Mouse (Mus musculus) macrophage (primary cell): ENCODE results near the gene Rnf13. TPM values are rescaled to one million over a fixed set of nuclear protein-coding genes. Genes with fewer than 3 reads are reported as not detected.
"Not testable (repeated sequence)": the region's sequence is repeated elsewhere in the genome, so short reads cannot be mapped to it uniquely, and the experiment has no call there.

Source experiments
- H3K27ac ChIP-seq: fragments of 350-480 bp; formaldehyde crosslinking; 2 replicates; pipeline ENCODE4 v1.9.0; 2021
- H3K36me3 ChIP-seq: fragments of 350-480 bp; formaldehyde crosslinking; 2 replicates; pipeline ENCODE4 v1.9.0; 2021; ENCODE audit errors: inconsistent target
- H3K4me3 ChIP-seq: fragments of 350-480 bp; formaldehyde crosslinking; 2 replicates; pipeline ENCODE4 v1.9.0; 2021; ENCODE audit errors: inconsistent target
- H3K79me2 ChIP-seq: fragments of 350-480 bp; formaldehyde crosslinking; 2 replicates; pipeline ENCODE4 v1.9.0; 2021; ENCODE audit errors: inconsistent target
- WGBS: methylation state at CpG from one replicate; pipeline ENCODE4 v1.1.7; 2026; ENCODE audit warnings: inconsistent platforms; ENCODE audit not compliant: missing documents; 5-methylcytosine and 5-hydroxymethylcytosine counted together
- polyA plus RNA-seq: library from polyadenylated mRNA; stranded (reverse); fragments of 250-400 nt; gene quantifications from 3 replicates; pipeline ENCODE4 v1.2.4, GENCODE M21; 2018; ENCODE audit warnings: inconsistent platforms

Gene Rnf13
- polyA plus RNA-seq, 1 experiment from 2014 or later = 225 TPM

DNA sequence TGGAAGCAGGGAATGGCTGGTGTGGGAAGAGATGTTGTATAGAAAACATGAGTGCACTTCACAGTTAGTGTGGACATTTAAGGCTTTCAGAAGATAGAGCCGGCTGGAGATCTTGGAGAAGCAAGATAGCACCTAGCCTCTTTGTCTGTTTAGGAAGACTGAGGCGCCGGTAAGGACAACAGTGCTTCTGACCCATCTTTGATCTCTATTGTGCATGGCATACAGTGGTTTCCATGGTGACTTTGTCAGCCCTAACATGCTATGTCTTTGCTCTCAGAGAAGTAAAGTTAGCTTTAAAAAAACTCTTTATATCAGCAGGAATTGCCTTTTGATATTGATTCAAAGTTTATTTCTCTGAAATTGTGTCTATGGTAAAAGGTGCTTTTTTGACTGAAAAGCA is 55.2 kb downstream of the Rnf13 start:
- WGBS = 98% methylated on average over 3 of the region's 3 CpGs
- H3K27ac ChIP-seq = no peak overlapping the region
- H3K36me3 ChIP-seq = peaks cover 10% of the 10 kb centered on the region; the same call in 1 of the 2 replicates
- H3K79me2 ChIP-seq = peaks cover 74% of the 10 kb centered on the region
- H3K4me3 ChIP-seq = no peak overlapping the region

- WGBS = 89% methylated on average over 6 of the region's 6 CpGs
- H3K4me3 ChIP-seq = not testable (repeated sequence)
- H3K79me2 ChIP-seq = peaks cover 72% of the 10 kb centered on the region
Observed at GRCm38 (mm10) chr3:57795071-57795470, 59.2 kb downstream of the Rnf13 start.

DNA sequence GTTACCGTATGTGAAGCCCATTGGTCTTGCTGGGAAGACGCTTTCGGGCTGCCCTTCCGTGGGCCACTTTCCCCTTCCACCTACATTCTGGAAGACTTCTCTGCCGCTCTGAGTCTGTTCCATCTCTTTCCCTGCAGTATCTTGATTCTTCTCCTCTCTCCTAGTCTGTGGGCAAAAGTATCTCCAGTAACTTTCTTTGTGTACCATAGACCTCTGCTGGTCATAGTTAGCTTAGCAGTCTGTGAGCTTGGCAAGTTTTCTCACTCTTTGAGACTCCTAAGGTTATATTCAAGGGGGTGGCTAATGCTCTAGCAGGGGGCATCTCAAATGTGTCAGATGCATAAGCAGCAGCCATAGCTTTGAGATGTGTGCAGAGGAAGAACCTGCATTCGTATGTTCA is 79.6 kb downstream of the Rnf13 start:
- Histone ChIP-seq H3K27ac (no peak overlapping the region), H3K36me3 (0 out of 2 replicates have a peak, but pooled peaks cover 15% of the 10 kb centered on the region), H3K79me2 (peaks cover 12% of the 10 kb centered on the region; the same call in 1 of the 2 replicates), H3K4me3 (no peak overlapping the region)
- WGBS = 95% methylated on average over 6 of the region's 6 CpGs

More at GRCm38 (mm10) chr3:57795071-57795470, 59.2 kb downstream of the Rnf13 start:
- H3K27ac ChIP-seq = not testable (repeated sequence)
- H3K36me3 ChIP-seq = peaks cover 12% of the 10 kb centered on the region; the same call in 1 of the 2 replicates

DNA sequence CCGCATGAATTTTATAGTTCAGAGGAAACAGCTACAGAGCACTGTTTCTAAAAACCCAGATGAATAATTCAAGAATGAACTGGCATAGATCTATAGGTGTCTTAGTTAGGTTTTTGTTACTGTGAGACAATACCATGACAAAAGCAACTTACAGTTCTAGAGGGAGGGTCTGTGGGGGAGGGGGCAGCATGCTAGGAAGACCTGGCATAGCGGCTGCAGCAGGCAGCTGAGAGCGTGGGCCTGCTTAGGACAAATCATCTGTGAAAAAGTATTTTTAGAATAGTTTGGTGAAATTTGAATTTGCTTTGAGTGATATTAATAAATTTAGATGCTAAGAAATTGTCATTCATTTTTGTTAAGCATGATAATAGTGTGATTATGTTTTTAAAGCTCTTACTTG is 90.0 kb downstream of the Rnf13 start:
- WGBS = 100% methylated on average over 3 of the region's 3 CpGs
- H3K36me3 ChIP-seq = peaks cover 43% of the 10 kb centered on the region; the same call in 1 of the 2 replicates
- no peak overlapping the region for H3K27ac ChIP-seq
- H3K79me2 ChIP-seq = no peaks in the 10 kb centered on the region
- H3K4me3 ChIP-seq = no peak overlapping the region

- 60% methylated on average over 11 of the region's 11 CpGs for WGBS
Observed at GRCm38 (mm10) chr3:57833585-57833984, 97.7 kb downstream of the Rnf13 start.

GRCm38 (mm10) chr3:57836911-57837310 is 101.0 kb downstream of the Rnf13 start:
- Histone ChIP-seq H3K4me3 (no peak overlapping the region), H3K27ac (no peak overlapping the region), H3K36me3 (peaks cover 30% of the 10 kb centered on the region; the same call in 1 of the 2 replicates), H3K79me2 (no peaks in the 10 kb centered on the region)
- WGBS = 95% methylated on average over 4 of the region's 4 CpGs

More at GRCm38 (mm10) chr3:57833585-57833984, 97.7 kb downstream of the Rnf13 start:
- Histone ChIP-seq H3K27ac (no peak overlapping the region), H3K79me2 (no peaks in the 10 kb centered on the region), H3K4me3 (no peak overlapping the region), H3K36me3 (peaks cover 39% of the 10 kb centered on the region; the same call in 1 of the 2 replicates)

DNA sequence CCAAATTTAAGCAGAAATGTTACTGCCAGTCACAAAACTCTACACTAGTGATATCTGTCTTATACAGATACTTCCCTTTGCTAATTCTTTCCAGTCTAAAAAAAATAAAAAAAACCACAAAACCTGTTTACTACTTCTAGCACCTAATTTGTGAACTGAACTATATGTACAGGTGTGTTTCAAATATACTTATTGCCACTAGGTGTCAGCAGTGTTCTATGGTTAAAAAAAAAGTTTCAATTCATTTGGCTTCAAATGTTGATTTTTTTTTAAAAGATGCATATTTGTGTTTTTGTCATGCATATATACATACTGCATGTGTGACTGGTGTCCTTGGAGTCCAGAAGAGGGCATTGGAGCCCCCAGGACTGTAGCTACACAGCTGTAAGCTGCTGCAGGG is 107.9 kb downstream of the Rnf13 start:
- Histone ChIP-seq H3K4me3 (no peak overlapping the region), H3K79me2 (no peaks in the 10 kb centered on the region), H3K27ac (no peak overlapping the region), H3K36me3 (no peaks in the 10 kb centered on the region; the same call in 1 of the 2 replicates)

GRCm38 (mm10) chr3:57845786-57846661 is 110.2 kb downstream of the Rnf13 start:
- WGBS = 76% methylated on average over 11 of the region's 11 CpGs
- no peak overlapping the region for H3K27ac ChIP-seq
- no peak overlapping the region for H3K4me3 ChIP-seq
- H3K79me2 ChIP-seq = no peaks in the 10 kb centered on the region
- H3K36me3 ChIP-seq = no peaks in the 10 kb centered on the region

- H3K36me3 ChIP-seq = no peaks in the 10 kb centered on the region
- H3K27ac ChIP-seq = no peak overlapping the region
- 24% methylated on average over 9 of the region's 9 CpGs for WGBS
- H3K4me3 ChIP-seq = no peak overlapping the region
- no peaks in the 10 kb centered on the region for H3K79me2 ChIP-seq
Observed at GRCm38 (mm10) chr3:57846662-57846911, 110.7 kb downstream of the Rnf13 start.

GRCm38 (mm10) chr3:57846912-57847759 is 111.3 kb downstream of the Rnf13 start:
- Histone ChIP-seq H3K4me3 (no peak overlapping the region), H3K27ac (no peak overlapping the region), H3K36me3 (no peaks in the 10 kb centered on the region), H3K79me2 (no peaks in the 10 kb centered on the region)
- WGBS = 1% methylated on average over 80 of the region's 104 CpGs

DNA sequence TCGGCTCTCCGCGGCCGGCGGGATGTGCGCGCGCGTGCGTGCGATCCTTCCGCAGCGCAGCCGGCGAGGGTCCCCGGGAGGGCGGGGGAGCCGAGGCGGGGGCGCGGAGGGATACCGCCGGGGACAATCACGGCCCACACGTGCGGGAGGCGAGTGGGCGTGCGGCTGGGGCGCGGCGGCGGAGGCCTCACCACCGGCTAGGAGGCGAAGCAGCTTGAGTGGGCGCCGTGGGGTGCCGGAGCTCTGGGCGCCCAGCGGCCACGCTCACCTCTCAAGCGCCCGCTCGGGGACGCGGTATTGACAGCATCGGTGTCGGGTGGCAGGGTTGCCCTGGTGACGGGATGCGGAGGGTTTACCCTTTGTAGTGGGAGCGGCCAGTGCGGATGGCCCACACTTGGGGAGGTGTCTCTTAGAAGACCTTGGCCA is 111.9 kb downstream of the Rnf13 start, which contains the start of gene Pfn2:
Gene Pfn2 (minus strand): TSS at position 320 of the 426 bp plus-strand sequence.
- Histone ChIP-seq H3K79me2 (no peaks in the 10 kb centered on the region), H3K36me3 (no peaks in the 10 kb centered on the region), H3K4me3 (no peak within 1 kb of the TSS), H3K27ac (no peak within 1 kb of the TSS)
- WGBS = 3% methylated on average over 30 of the region's 52 CpGs

DNA sequence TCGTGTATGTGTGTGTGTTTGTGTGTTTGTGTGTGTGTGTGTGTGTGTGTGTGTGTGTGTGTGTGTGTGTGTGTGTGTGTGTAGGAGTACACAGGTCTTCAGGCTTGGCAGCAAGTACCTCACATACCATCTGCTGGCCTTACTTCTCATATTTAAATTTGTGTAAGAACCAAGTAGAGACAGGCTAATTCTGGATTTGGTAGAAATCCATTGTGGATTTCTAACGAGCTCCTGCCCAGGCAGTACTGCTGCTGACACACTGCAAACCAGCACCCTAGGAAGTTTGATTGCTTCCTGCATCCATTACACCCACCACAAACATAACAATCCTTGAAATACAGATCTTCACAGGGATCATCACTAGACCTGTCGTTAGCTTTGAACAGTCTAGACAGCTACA is 147.1 kb downstream of the Rnf13 start:
- Histone ChIP-seq H3K27ac (no peak overlapping the region), H3K79me2 (no peaks in the 10 kb centered on the region), H3K36me3 (no peaks in the 10 kb centered on the region), H3K4me3 (no peak overlapping the region)
- 44% methylated on average over 2 of the region's 3 CpGs for WGBS
